Mouse (Mus musculus) stomach, embryonic 15.5 days (tissue): ENCODE measurements around the gene Ggcx. TPM values are rescaled to one million over a fixed set of nuclear protein-coding genes. Genes with fewer than 3 reads are reported as not detected.
"Not testable (repeated sequence)": the region's sequence is repeated elsewhere in the genome, so short reads cannot be mapped to it uniquely, and the experiment has no call there.

Source experiments
- ATAC-seq: fragments of 200-750 bp; cut with Nextera tagmentation; 2 replicates; pipeline ENCODE4 v1.8.0; 2017; ENCODE audit warnings: low read depth, moderate number of reproducible peaks, moderate TSS enrichment; ENCODE audit not compliant: insufficient read depth, low FRiP score
- H3K27ac ChIP-seq: fragments of 300-500 bp; sonication (generic); 2 replicates; pipeline ENCODE4 v1.5.1; 2015; ENCODE audit warnings: mild to moderate bottlenecking, inconsistent platforms
- H3K27me3 ChIP-seq: fragments of 300-500 bp; sonication (generic); replicated peaks from 2 replicates; pipeline ENCODE4 v1.6.1; 2015; ENCODE audit warnings: inconsistent platforms
- H3K36me3 ChIP-seq: fragments of 300-500 bp; sonication (generic); 2 replicates; pipeline ENCODE4 v1.6.1; 2015; ENCODE audit warnings: inconsistent platforms
- H3K4me1 ChIP-seq: fragments of 300-500 bp; sonication (generic); 2 replicates; pipeline ENCODE4 v1.6.1; 2015; ENCODE audit warnings: inconsistent platforms
- H3K4me2 ChIP-seq: fragments of 300-500 bp; sonication (generic); 2 replicates; pipeline ENCODE4 v1.6.1; 2015; ENCODE audit warnings: mild to moderate bottlenecking, inconsistent platforms
- H3K4me3 ChIP-seq: fragments of 300-500 bp; sonication (generic); replicated peaks from 2 replicates; pipeline ENCODE4 v1.5.1; 2015; ENCODE audit warnings: inconsistent platforms
- H3K9ac ChIP-seq: fragments of 300-500 bp; sonication (generic); 2 replicates; pipeline ENCODE4 v1.6.1; 2015; ENCODE audit warnings: inconsistent platforms
- H3K9me3 ChIP-seq: fragments of 300-500 bp; sonication (generic); 2 replicates; pipeline ENCODE4 v1.6.1; 2016; ENCODE audit warnings: inconsistent platforms
- WGBS: fragments of 180-500 bp; shearing (Covaris S2); methylation state at CpG from one replicate; pipeline ENCODE4 v1.1.7; 2015; 5-methylcytosine and 5-hydroxymethylcytosine counted together
- polyA plus RNA-seq: library from polyadenylated mRNA; unstranded; fragments of >200 nt; fragmentation: Nextera tagmentation; extraction: Ambion mirVana; gene quantifications from 2 replicates; pipeline ENCODE4 v1.2.1, GENCODE M21; 2015

Ggcx gene
- polyA plus RNA-seq, 1 experiment from 2014 or later: 30.4 TPM

DNA sequence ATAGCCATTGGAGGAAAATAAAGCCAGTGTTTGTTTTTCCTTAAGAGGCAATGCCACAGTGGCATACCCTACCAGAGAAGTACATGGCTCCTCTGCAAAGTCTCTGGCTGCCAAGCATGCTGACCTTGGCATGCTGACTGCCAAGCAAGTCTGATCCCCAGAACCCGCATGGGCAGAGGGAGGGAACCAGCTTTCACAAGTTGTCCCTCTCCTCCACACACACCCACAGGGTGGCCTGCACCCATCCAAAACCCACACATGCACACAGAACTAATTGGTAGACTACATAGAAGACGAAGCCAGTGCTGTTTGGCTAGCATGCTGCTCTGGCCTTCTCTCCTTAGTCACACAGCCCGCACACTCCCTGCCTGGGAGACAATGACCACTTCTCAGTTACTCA is 63.5 kb downstream of the Ggcx start:
- no peak overlapping the region for H3K4me2 ChIP-seq
- no peak for ATAC-seq
- WGBS: 89% methylated on average over 3 of the region's 3 CpGs

DNA sequence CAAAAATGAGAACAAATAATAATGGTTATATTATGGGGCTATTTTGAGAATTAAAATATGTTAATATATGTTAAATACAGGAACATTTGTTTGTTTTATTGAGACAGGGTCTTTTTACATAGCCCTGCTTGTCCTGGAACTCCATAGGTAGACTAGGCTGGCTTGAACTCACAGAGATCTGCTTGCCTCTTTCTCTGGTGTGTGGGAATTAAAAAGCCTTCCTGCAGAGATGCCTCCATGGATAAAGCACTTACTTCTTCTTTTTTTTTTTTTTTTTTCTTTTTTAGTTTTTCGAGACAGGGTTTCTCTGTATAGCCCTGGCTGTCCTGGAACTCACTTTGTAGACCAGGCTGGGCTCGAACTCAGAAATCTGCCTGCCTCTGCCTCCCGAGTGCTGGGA is 64.6 kb downstream of the Ggcx start:
- not testable (repeated sequence) for H3K9ac ChIP-seq, H3K27ac ChIP-seq, H3K4me3 ChIP-seq, H3K9me3 ChIP-seq, H3K4me1 ChIP-seq, ATAC-seq, H3K27me3 ChIP-seq, H3K4me2 ChIP-seq, H3K36me3 ChIP-seq
- 95% methylated on average over 3 of the region's 3 CpGs for WGBS

More for the DNA sequence above, 63.5 kb downstream of the Ggcx start:
- H3K4me3 ChIP-seq: no peak overlapping the region
- H3K9ac ChIP-seq: no peak overlapping the region
- no peaks in the 10 kb centered on the region for H3K27me3 ChIP-seq
- 0 out of 2 replicates have a peak, but pooled peaks cover 8% of the 10 kb centered on the region for H3K4me1 ChIP-seq
- no peak overlapping the region for H3K27ac ChIP-seq
- no peaks in the 10 kb centered on the region for H3K36me3 ChIP-seq
- H3K9me3 ChIP-seq: no peaks in the 10 kb centered on the region

DNA sequence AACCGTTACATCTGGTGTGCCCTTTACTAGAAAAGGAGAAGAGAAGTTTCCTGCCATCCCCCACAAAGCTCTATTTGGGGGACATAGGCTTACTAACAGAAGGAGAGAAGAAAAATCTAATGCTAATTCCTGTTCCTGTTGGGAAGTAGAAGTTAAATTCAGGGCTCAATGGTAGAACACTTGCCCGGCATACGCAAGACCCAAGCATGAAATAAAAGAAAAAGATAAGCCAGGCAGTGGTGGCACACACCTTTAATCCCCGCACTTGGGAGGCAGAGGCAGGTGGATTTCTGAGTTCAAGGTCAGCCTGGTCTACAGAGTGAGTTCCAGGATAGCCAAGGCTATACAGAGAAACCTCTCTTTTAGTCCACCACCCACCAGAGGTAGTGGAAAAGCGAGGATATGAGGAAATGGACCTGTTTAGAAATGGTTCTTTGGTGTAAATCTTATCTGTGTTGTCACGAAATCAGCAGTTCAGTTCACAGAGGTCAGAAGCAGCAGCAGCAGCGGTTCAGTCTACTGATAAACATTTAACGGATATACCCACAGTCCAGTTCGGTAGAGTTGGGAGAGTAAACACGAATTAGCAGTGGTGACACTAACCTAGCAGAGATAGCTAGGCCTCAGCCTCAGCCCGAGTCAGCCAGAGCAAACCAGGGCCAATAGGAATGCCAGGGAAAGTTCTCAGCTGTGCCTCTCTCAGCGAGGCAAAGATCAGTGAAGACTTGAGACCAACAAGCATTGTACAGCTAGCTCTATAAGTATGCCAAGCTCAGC is 65.7 kb downstream of the Ggcx start:
- 0 out of 2 replicates have a peak, but pooled peaks cover 3% of the 10 kb centered on the region for H3K4me1 ChIP-seq
- no peak overlapping the region for H3K4me3 ChIP-seq
- no peaks in the 10 kb centered on the region for H3K9me3 ChIP-seq
- no peak for ATAC-seq
- H3K27ac ChIP-seq: no peak overlapping the region
- no peaks in the 10 kb centered on the region for H3K36me3 ChIP-seq
- no peaks in the 10 kb centered on the region for H3K27me3 ChIP-seq
- 78% methylated on average over 12 of the region's 12 CpGs for WGBS
- no peak overlapping the region for H3K4me2 ChIP-seq
- H3K9ac ChIP-seq: no peak overlapping the region

DNA sequence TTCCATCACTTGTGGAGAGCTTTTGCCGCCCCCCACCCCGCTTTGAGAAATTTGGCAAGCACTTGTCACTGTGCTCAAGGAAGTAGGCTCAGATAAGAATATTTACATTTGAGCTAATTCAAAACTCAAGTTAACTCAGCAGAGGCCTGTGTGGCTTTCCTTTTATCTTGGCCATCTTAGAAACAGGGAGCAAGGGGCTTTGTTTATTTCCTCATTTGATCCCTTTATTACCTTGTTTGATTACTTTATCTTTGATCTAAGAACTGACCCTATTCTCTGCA is 66.3 kb downstream of the Ggcx start:
- Histone ChIP-seq H3K36me3 (no peaks in the 10 kb centered on the region), H3K4me2 (no peak overlapping the region), H3K27me3 (no peaks in the 10 kb centered on the region), H3K4me1 (0 out of 2 replicates have a peak, but pooled peaks cover 2% of the 10 kb centered on the region), H3K27ac (no peak overlapping the region), H3K9ac (no peak overlapping the region), H3K9me3 (no peaks in the 10 kb centered on the region), H3K4me3 (no peak overlapping the region)
- ATAC-seq: no peak
- WGBS: 62% methylated on average over 2 of the region's 2 CpGs

Other genes with a start within 250 kb of the Ggcx start
- gene Atoh8, start 178.7 kb upstream of the Ggcx start, polyA plus RNA-seq: 9.8 and 11.2 TPM in 2 replicates
- 0.10 TPM in 1 of 2 replicates, not detected in the other for gene Sftpb, start 109.7 kb upstream of the Ggcx start, polyA plus RNA-seq
- 38.3 and 39.9 TPM in 2 replicates for gene Usp39, start 69.1 kb upstream of the Ggcx start, polyA plus RNA-seq
- 25.7 and 28.2 TPM in 2 replicates for gene 0610030E20Rik, start 67.0 kb upstream of the Ggcx start, polyA plus RNA-seq
- 14.8 and 15.4 TPM in 2 replicates for gene Tmem150a, start 58.9 kb upstream of the Ggcx start, polyA plus RNA-seq
- 123 and 132 TPM in 2 replicates for gene Rnf181, start 47.4 kb upstream of the Ggcx start, polyA plus RNA-seq
- 23.9 and 26.8 TPM in 2 replicates for gene Vamp5, start 33.8 kb upstream of the Ggcx start, polyA plus RNA-seq
- gene Vamp8, start 23.6 kb upstream of the Ggcx start, polyA plus RNA-seq: 215 and 219 TPM in 2 replicates
- gene Mat2a, start 25.2 kb downstream of the Ggcx start, polyA plus RNA-seq: 284 and 306 TPM in 2 replicates
- gene Sh2d6, start 107.4 kb downstream of the Ggcx start, polyA plus RNA-seq: 0.18 and 0.22 TPM in 2 replicates
- gene Capg, start 130.1 kb downstream of the Ggcx start, polyA plus RNA-seq: 80.9 and 98.6 TPM in 2 replicates
- gene Elmod3, start 184.1 kb downstream of the Ggcx start, polyA plus RNA-seq: 13.7 and 15.9 TPM in 2 replicates
- 21.5 and 22.3 TPM in 2 replicates for gene Retsat, start 184.2 kb downstream of the Ggcx start, polyA plus RNA-seq
- 34.0 and 38.4 TPM in 2 replicates for gene Tgoln1, start 202.7 kb downstream of the Ggcx start, polyA plus RNA-seq